Mouse (Mus musculus): ENCODE measurements around the gene Noct. TPM values are rescaled to one million over a fixed set of nuclear protein-coding genes. Genes with fewer than 3 reads are reported as not detected.

The Noct gene
- total and polyA plus RNA-seq, 3 experiments: 17.8 to 26.7 TPM; not detected in 1

DNA sequence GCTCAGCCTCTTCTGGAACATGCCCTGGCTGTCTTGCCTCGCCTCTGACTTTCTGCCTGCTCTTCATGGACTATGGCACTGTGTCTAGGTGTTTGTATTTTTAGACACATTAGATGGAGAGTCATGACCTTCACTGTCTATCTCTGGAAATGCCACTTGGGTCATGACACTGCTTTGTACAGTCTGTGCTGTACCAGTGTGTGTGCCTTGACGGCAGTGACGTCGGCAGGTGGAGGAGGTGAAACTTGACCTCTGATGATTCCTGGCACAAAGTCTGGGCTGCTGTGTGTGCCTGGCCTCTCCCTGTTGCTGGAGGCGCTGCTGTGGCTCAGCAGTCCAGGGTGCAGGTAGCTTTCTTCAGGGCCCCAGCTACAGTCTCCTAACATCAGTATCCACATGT, 9.2 kb downstream of the Noct start:
- H3K27ac ChIP-seq (ENCODE audit: control insufficient read depth, low read depth, low read length): peak overlapping the region; percentile 76
- H3K36me3 ChIP-seq (ENCODE audit: control insufficient read depth in 1 of 2, insufficient read depth in 2 of 2, low read length in 2 of 2): peaks cover 2 to 60% of the 10 kb centered on the region in 2 experiments; a peak in 3 of 4 replicates
- no peak for DNase-seq (ENCODE audit: low read depth, low spot score)
- no peaks in the 10 kb centered on the region for H3K9me3 ChIP-seq (replicated peaks; ENCODE audit: insufficient read depth, low read length)
- TF ChIP-seq JUND (IDR thresholded peaks at IDR 0.05; ENCODE audit: low read depth, low read length) (no peak), MAX (IDR thresholded peaks at IDR 0.05; ENCODE audit: low read length) (no peak; the same call in 1 of the 2 replicates), SIN3A (IDR thresholded peaks at IDR 0.05; ENCODE audit: low read length) (no peak), ZKSCAN1 (IDR thresholded peaks at IDR 0.05; ENCODE audit: low read depth, low read length) (no peak), ZMIZ1 (IDR thresholded peaks at IDR 0.05; ENCODE audit: low read depth, low read length) (no peak), UBTF (IDR thresholded peaks at IDR 0.05; ENCODE audit: borderline replicate concordance, insufficient read depth, low read depth, low read length) (no peak), MEF2A (IDR thresholded peaks at IDR 0.05; ENCODE audit: extremely low read depth, insufficient replicate concordance, low read depth, low read length, poor library complexity, severe bottlenecking) (no peak), HCFC1 (IDR thresholded peaks at IDR 0.05; ENCODE audit: low read depth, low read length) (no peak), POLR2AphosphoS5 (IDR thresholded peaks at IDR 0.05; ENCODE audit: borderline replicate concordance, low read depth, low read length) (no peak), USF1 (IDR thresholded peaks at IDR 0.05; ENCODE audit: low read depth, low read length) (no peak), CHD2 (IDR thresholded peaks at IDR 0.05; ENCODE audit: low read length) (no peak), E2F4 (IDR thresholded peaks at IDR 0.05; ENCODE audit: borderline replicate concordance, low read depth, low read length) (no peak), CHD1 (IDR thresholded peaks at IDR 0.05; ENCODE audit: low read depth, low read length) (no peak), MXI1 (IDR thresholded peaks at IDR 0.05; ENCODE audit: low read depth, low read length) (no peak), TCF12 (IDR thresholded peaks at IDR 0.05; ENCODE audit: low read depth, low read length) (no peak), MAFK (IDR thresholded peaks at IDR 0.05; ENCODE audit: borderline replicate concordance, low read depth, low read length) (no peak), ZNF384 (IDR thresholded peaks at IDR 0.05; ENCODE audit: low read depth, low read length) (no peak), ETS1 (IDR thresholded peaks at IDR 0.05; ENCODE audit: low read depth, low read length) (no peak), ELF1 (IDR thresholded peaks at IDR 0.05; ENCODE audit: low read depth, low read length) (no peak)
- H3K27me3 ChIP-seq (ENCODE audit: control insufficient read depth in 1 of 2, insufficient read depth in 2 of 2, low read length in 2 of 2): no peaks in the 10 kb centered on the region
- H3K9ac ChIP-seq (ENCODE audit: control insufficient read depth, low read depth, low read length, poor library complexity, severe bottlenecking): peak overlapping the region; percentile 12
- peaks cover 58% of the 10 kb centered on the region for H3K79me2 ChIP-seq (ENCODE audit: control insufficient read depth, insufficient read depth, low read length, poor library complexity)
- H3K4me1 ChIP-seq (ENCODE audit: control insufficient read depth in 1 of 2, insufficient read depth in 2 of 2, low read length in 2 of 2): peaks cover 34 to 56% of the 10 kb centered on the region in 2 experiments
- no peak overlapping the region for H3K4me3 ChIP-seq (ENCODE audit: control insufficient read depth in 1 of 2, insufficient read depth in 1 of 2, low read depth in 2 of 2, low read length in 2 of 2)
